Mouse (Mus musculus) lung, embryonic 16.5 days (tissue): ENCODE measurements around the gene Git2. TPM values are rescaled to one million over a fixed set of nuclear protein-coding genes. Genes with fewer than 3 reads are reported as not detected.

Experiments used
- ATAC-seq: fragments of 200-750 bp; cut with Nextera tagmentation; 2 replicates; pipeline ENCODE4 v1.8.0; 2017; ENCODE audit warnings: low read depth, mild to moderate bottlenecking, moderate library complexity
- H3K27ac ChIP-seq: fragments of 300-500 bp; sonication (generic); 2 replicates; pipeline ENCODE4 v1.5.1; 2014; ENCODE audit warnings: mild to moderate bottlenecking, control low read depth, low read length
- H3K27me3 ChIP-seq: fragments of 300-500 bp; sonication (generic); 2 replicates; pipeline ENCODE4 v1.6.1; 2014; ENCODE audit warnings: low read depth, low read length, mixed read lengths; ENCODE audit not compliant: control insufficient read depth, insufficient read depth
- H3K36me3 ChIP-seq: fragments of 300-500 bp; sonication (generic); 2 replicates; pipeline ENCODE4 v1.6.1; 2014; ENCODE audit warnings: low read length; ENCODE audit not compliant: control insufficient read depth, insufficient read depth
- H3K4me1 ChIP-seq: fragments of 300-500 bp; sonication (generic); replicated peaks from 2 replicates; pipeline ENCODE4 v1.6.1; 2014; ENCODE audit warnings: low read length, mixed read lengths; ENCODE audit not compliant: control insufficient read depth, insufficient read depth
- H3K4me2 ChIP-seq: fragments of 300-500 bp; sonication (generic); 2 replicates; pipeline ENCODE4 v1.6.1; 2014; ENCODE audit warnings: low read depth, low read length, control low read depth
- H3K4me3 ChIP-seq: fragments of 300-500 bp; sonication (generic); 2 replicates; pipeline ENCODE4 v1.5.1; 2014; ENCODE audit warnings: mild to moderate bottlenecking, low read length, control low read depth
- H3K9ac ChIP-seq: fragments of 300-500 bp; sonication (generic); 2 replicates; pipeline ENCODE4 v1.6.1; 2014; ENCODE audit warnings: low read length, control low read depth
- H3K9me3 ChIP-seq: fragments of 300-500 bp; sonication (generic); 2 replicates; pipeline ENCODE4 v1.6.1; 2016; ENCODE audit warnings: low read length; ENCODE audit not compliant: control insufficient read depth
- WGBS: fragments of 180-500 bp; shearing (Covaris S2); extraction: QIAGEN DNeasy Blood & Tissue Kit; methylation state at CpG from one replicate; pipeline ENCODE4 v1.1.7; 2014; 5-methylcytosine and 5-hydroxymethylcytosine counted together
- polyA plus RNA-seq: library from polyadenylated mRNA; unstranded; fragments of >200 nt; fragmentation: Nextera tagmentation; extraction: Ambion mirVana; gene quantifications from 2 replicates; pipeline ENCODE4 v1.2.1, GENCODE M21; 2015

Gene Git2
- polyA plus RNA-seq, 1 experiment from 2014 or later = 59.0 TPM

DNA sequence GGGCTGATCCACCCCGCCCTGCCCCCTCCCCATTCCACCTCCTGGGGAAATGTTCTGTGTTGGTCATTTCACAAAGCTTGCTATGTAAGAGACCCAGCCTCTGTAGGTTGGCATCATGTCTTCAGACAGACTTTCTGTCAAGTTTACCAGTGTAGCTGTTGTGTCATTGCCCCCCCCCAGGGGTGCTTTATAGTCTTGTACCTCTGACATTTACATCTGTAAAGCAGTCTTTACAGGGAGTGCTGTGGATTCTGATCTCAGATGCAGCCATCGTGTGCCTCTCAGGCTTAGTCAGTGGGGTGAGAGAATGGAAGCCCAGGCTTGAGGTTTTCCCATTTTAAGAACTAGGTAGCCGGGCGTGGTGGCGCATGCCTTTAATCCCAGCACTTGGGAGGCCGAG, 26.5 kb upstream of the Git2 start:
- Histone ChIP-seq H3K27me3 (no peaks in the 10 kb centered on the region), H3K4me2 (no peak overlapping the region), H3K9ac (no peak overlapping the region), H3K27ac (no peak overlapping the region), H3K9me3 (no peaks in the 10 kb centered on the region), H3K36me3 (peaks cover 53% of the 10 kb centered on the region), H3K4me1 (peaks cover 5% of the 10 kb centered on the region; the same call in 1 of the 2 replicates), H3K4me3 (no peak overlapping the region)
- 94% methylated on average over 6 of the region's 6 CpGs for WGBS
- no peak for ATAC-seq

DNA sequence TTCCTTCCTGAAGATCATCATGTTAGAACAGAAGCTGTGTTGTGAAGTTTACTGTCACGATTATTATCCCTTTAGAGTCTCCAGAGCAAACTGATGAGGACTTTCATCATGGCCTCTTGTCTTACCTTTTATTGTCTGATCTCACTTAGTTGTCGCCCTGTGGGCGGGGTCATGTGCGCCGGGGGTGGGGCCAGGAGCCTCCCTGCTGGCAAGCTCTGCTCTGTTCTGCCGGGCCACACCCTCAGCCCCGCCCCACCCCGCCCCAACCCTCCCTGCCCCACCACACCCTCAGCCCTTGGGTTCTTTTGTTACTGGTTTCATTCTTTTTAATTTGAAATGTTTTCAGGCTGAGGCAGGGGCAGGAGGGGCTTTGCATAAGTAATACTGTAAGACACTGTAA, 25.7 kb upstream of the Git2 start:
- H3K4me3 ChIP-seq = no peak overlapping the region
- H3K27me3 ChIP-seq = no peaks in the 10 kb centered on the region
- no peaks in the 10 kb centered on the region for H3K9me3 ChIP-seq
- no peak overlapping the region for H3K4me2 ChIP-seq
- H3K36me3 ChIP-seq = peaks cover 51% of the 10 kb centered on the region
- 31% methylated on average over 8 of the region's 8 CpGs for WGBS
- H3K9ac ChIP-seq = no peak overlapping the region
- no peak overlapping the region for H3K27ac ChIP-seq
- H3K4me1 ChIP-seq = peaks cover 9% of the 10 kb centered on the region; the same call in 1 of the 2 replicates
- ATAC-seq = no peak

DNA sequence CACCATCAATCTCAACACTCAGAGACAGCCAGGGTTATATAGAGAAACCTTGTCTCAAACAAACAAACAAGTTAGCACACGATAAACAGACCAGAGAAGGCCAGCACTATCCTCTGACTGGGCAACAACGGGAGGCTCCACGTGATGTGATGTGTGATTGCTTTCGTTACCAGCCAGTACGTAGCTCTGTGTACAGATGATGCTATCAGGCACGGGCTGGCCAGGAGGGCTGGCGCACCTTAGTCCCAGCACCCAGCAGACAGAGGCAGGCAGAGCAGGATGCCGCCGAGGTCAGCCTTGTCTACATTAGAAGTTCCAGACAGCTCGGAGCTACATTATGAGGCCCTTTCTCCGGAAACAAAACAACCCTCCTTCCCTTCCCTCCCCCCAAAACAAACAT, 24.5 kb upstream of the Git2 start:
- Histone ChIP-seq H3K4me1 (peaks cover 14% of the 10 kb centered on the region), H3K27me3 (no peaks in the 10 kb centered on the region), H3K4me2 (no peak overlapping the region), H3K4me3 (no peak overlapping the region), H3K9me3 (no peaks in the 10 kb centered on the region), H3K27ac (no peak overlapping the region), H3K9ac (no peak overlapping the region), H3K36me3 (peaks cover 44% of the 10 kb centered on the region)
- 60% methylated on average over 11 of the region's 11 CpGs for WGBS
- no peak for ATAC-seq

DNA sequence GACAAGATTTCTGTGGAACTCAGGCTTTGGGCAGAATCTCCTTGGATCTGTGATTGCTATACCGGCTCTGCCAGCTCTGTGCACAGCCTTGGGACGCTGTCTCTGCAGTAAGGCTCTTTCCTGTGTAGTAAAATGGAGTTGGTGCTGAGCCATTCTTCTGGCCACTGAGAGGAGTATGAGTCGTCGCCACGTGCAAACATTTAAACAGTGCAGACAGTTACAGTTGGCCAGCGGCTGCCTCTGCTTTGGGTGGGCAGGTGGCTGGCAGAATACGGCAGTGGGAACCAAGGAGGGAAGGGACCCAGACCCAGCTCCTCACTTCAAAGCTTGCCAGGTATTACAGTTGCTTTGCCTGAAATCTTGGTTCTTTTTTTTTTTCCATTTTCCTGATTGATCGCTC, 21.9 kb upstream of the Git2 start:
- H3K9me3 ChIP-seq = no peaks in the 10 kb centered on the region
- H3K4me2 ChIP-seq = no peak overlapping the region
- no peak overlapping the region for H3K9ac ChIP-seq
- peaks cover 34% of the 10 kb centered on the region for H3K36me3 ChIP-seq
- no peaks in the 10 kb centered on the region for H3K27me3 ChIP-seq
- H3K27ac ChIP-seq = no peak overlapping the region
- peaks cover 28% of the 10 kb centered on the region for H3K4me1 ChIP-seq
- no peak for ATAC-seq
- no peak overlapping the region for H3K4me3 ChIP-seq
- WGBS = 75% methylated on average over 8 of the region's 8 CpGs

DNA sequence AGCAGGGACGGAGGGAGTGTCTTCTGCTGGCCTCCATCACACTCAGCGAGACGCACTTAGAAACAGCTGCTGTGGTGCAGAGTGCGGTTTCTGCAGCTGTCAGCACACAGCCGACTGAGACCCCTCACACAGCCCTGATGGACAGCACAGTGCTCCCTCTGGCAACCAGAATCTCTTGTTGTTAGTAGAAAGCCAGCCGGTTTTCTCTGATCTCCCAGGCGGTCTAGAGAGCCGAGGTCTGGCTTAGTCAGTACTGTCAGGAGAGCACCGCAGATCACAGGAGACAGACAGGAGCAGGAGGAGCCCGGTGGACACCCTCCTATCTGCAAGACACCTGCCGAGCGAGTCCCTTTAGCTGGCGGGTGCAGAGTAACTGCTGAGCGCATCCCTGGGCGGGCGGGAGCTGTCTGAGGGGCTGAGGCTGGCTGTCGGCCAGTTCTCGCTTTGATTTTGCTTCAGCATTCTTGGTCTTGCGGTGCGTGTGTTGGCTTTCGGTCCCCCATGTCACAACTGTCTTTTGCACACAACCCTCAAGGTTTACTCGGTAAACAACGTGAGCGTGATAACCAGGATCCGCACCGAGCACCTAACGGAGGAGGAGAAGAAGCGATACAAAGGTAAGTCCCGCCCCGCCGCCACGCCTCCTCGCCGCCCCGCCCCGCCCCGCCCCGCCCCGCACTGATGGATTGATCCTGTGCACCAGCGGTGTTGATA, 21.1 kb upstream of the Git2 start:
- peak overlapping the region; percentile 71 for H3K27ac ChIP-seq
- peak; percentile 86 for ATAC-seq

DNA sequence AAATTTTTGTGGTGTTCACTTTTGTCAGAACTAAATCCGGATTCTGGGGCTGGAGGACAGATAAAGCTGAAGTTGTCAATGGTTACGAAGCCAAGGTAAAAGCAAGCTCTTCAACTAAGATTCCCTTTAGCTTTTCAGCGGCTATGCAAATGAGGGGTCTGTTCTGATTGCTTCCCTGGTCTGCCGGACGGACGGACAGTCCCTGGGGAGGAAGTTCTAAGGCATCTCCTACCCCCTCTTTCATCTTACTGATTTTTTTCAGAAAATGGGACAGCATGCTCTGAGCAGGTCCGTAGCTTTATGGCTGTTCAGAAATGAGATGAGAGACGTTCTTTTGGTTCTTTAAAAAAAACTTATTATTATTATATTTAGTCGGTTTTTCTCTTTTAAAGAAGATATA, 20.3 kb upstream of the Git2 start:
- H3K4me3 ChIP-seq = no peak overlapping the region
- no peak for ATAC-seq
- H3K27ac ChIP-seq = 0 out of 2 replicates have a peak overlapping the region, but pooled peaks have one; percentile 15
- H3K4me1 ChIP-seq = peaks cover 28% of the 10 kb centered on the region
- no peak overlapping the region for H3K9ac ChIP-seq
- WGBS = 64% methylated on average over 9 of the region's 9 CpGs
- H3K36me3 ChIP-seq = peaks cover 40% of the 10 kb centered on the region
- H3K4me2 ChIP-seq = no peak overlapping the region
- H3K27me3 ChIP-seq = no peaks in the 10 kb centered on the region
- H3K9me3 ChIP-seq = no peaks in the 10 kb centered on the region

More for the DNA sequence above, 21.1 kb upstream of the Git2 start:
- Histone ChIP-seq H3K4me3 (peak overlapping the region; percentile 32), H3K36me3 (peaks cover 36% of the 10 kb centered on the region), H3K9me3 (no peaks in the 10 kb centered on the region), H3K4me1 (peaks cover 28% of the 10 kb centered on the region), H3K4me2 (peak overlapping the region; percentile 56), H3K27me3 (no peaks in the 10 kb centered on the region), H3K9ac (no peak overlapping the region)
- WGBS = 14% methylated on average over 40 of the region's 40 CpGs

DNA sequence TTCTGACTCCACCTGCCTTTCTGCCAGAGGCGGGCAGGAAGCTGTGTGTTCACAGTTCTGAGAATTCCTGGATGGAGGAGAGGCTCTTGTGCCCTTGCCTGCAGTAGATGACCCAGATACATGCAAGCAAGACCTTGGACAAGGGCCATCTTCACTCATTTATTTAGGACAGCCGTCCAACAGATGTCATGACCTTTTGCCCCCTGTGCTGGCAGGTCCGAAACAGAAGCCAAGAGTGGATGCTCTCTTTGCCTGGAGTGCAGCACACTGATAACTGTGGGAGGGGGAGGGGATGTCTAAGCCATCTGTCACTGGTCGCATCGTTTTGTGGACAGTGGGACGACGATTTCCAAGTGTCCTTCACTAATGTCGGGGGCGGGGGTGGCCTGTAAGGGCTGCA, 19.9 kb upstream of the Git2 start:
- H3K4me1 ChIP-seq = peaks cover 28% of the 10 kb centered on the region
- 0 out of 2 replicates have a peak overlapping the region, but pooled peaks have one; percentile 15 for H3K27ac ChIP-seq
- H3K4me3 ChIP-seq = no peak overlapping the region
- no peak overlapping the region for H3K4me2 ChIP-seq
- H3K9me3 ChIP-seq = no peaks in the 10 kb centered on the region
- no peaks in the 10 kb centered on the region for H3K27me3 ChIP-seq
- ATAC-seq = no peak
- peaks cover 39% of the 10 kb centered on the region for H3K36me3 ChIP-seq
- no peak overlapping the region for H3K9ac ChIP-seq
- WGBS = 37% methylated on average over 9 of the region's 9 CpGs

DNA sequence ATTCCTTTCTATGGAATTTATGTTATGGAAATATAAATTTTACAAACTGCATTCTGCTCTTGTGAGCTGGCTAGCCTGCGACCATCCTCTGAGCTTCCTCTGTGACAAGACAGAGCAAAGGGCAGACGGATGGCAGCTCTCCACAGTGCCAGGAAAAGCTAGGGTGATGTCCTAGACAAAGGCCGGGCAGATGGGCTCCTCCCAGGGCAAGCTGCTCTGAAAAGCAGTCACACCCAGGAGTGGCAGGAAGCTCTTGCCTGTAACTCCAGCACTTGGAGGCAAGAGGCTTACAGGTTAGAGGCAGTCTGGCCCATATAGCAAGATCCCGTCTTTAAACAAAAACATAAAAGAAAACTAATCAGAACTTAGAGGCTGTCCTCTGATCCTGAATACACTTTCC, 19.3 kb upstream of the Git2 start:
- Histone ChIP-seq H3K9ac (no peak overlapping the region), H3K27ac (peak overlapping the region; percentile 82; the same call in 1 of the 2 replicates), H3K9me3 (no peaks in the 10 kb centered on the region), H3K36me3 (peaks cover 37% of the 10 kb centered on the region), H3K4me3 (no peak overlapping the region), H3K4me2 (no peak overlapping the region), H3K27me3 (no peaks in the 10 kb centered on the region), H3K4me1 (peaks cover 28% of the 10 kb centered on the region)
- 62% methylated on average over 4 of the region's 4 CpGs for WGBS
- ATAC-seq = no peak

DNA sequence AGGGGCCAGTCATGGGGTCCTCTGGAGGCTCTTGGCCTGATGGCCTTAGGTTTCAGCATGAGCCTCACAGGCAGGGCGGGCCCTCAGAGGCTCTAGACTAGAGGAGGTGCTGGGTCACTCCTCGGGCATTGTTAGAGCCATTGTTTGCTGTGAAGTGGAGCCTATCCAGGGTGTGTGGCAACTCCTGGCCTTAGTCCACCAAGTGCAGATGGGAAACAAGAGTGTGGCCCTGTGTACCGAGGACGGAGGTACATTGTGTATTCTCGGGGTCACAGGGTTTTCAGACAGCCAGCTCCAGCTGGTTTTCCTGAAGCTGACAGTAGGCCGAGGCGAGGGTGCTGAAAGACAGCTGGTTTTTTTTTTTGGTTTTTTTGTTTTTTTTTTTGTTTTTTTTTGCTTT, 18.0 kb upstream of the Git2 start:
- H3K4me2 ChIP-seq = no peak overlapping the region
- H3K9ac ChIP-seq = no peak overlapping the region; the same call in 1 of the 2 replicates
- peaks cover 28% of the 10 kb centered on the region for H3K4me1 ChIP-seq
- 42% methylated on average over 7 of the region's 7 CpGs for WGBS
- ATAC-seq = peak; percentile 87
- H3K9me3 ChIP-seq = no peaks in the 10 kb centered on the region
- H3K27me3 ChIP-seq = no peaks in the 10 kb centered on the region
- no peak overlapping the region for H3K4me3 ChIP-seq
- H3K27ac ChIP-seq = peak overlapping the region; percentile 68
- peaks cover 38% of the 10 kb centered on the region for H3K36me3 ChIP-seq
